Mouse (Mus musculus): Measurements from ENCODE around the gene Wnk2. TPM values are rescaled to one million over a fixed set of nuclear protein-coding genes. Genes with fewer than 3 reads are reported as not detected.

The Wnk2 gene
- polyA plus RNA-seq, 1 experiment from 2014 or later = 5.1 TPM

GRCm38 (mm10) chr13:49183161-49183560, 35.3 kb upstream of the Wnk2 start:
- Histone ChIP-seq H3K9ac (ENCODE audit: low read length) (no peak overlapping the region), H3K27ac (ENCODE audit: low read depth) (peak overlapping the region; percentile 27; the same call in 1 of the 2 replicates), H3K4me3 (ENCODE audit: low read depth, low read length) (no peak overlapping the region), H3K9me3 (ENCODE audit: control insufficient read depth, low read length) (0 out of 2 replicates have a peak, but pooled peaks cover 3% of the 10 kb centered on the region), H3K27me3 (replicated peaks; ENCODE audit: control insufficient read depth, insufficient read depth, low read length) (no peaks in the 10 kb centered on the region), H3K4me2 (ENCODE audit: low read length) (no peak overlapping the region), H3K36me3 (ENCODE audit: control insufficient read depth, insufficient read depth, low read length) (no peaks in the 10 kb centered on the region), H3K4me1 (replicated peaks; ENCODE audit: control insufficient read depth, insufficient read depth, low read length) (peaks cover 11% of the 10 kb centered on the region)
- ATAC-seq (replicated peaks; ENCODE audit: low FRiP score, low TSS enrichment, low read depth) (no peak), DNase-seq (ENCODE audit: low spot score) (no peak)
- WGBS = 45% methylated on average over 5 of the region's 5 CpGs

GRCm38 (mm10) chr13:49181411-49181984, 33.7 kb upstream of the Wnk2 start:
- Histone ChIP-seq H3K4me3 (ENCODE audit: low read depth, low read length) (no peak overlapping the region), H3K4me2 (ENCODE audit: low read length) (no peak overlapping the region), H3K27me3 (replicated peaks; ENCODE audit: control insufficient read depth, insufficient read depth, low read length) (no peaks in the 10 kb centered on the region), H3K4me1 (replicated peaks; ENCODE audit: control insufficient read depth, insufficient read depth, low read length) (peaks cover 3% of the 10 kb centered on the region; the same call in 1 of the 2 replicates), H3K27ac (ENCODE audit: low read depth) (no peak overlapping the region), H3K9ac (ENCODE audit: low read length) (no peak overlapping the region), H3K36me3 (ENCODE audit: control insufficient read depth, insufficient read depth, low read length) (no peaks in the 10 kb centered on the region), H3K9me3 (ENCODE audit: control insufficient read depth, low read length) (0 out of 2 replicates have a peak, but pooled peaks cover 3% of the 10 kb centered on the region)
- no peak for ATAC-seq (replicated peaks; ENCODE audit: low FRiP score, low TSS enrichment, low read depth)
- 80% methylated on average over 3 of the region's 3 CpGs for whole genome bisulfite sequencing
- no peak for DNase-seq (ENCODE audit: low spot score)

GRCm38 (mm10) chr13:49180691-49181090, 32.9 kb upstream of the Wnk2 start:
- no peaks in the 10 kb centered on the region for H3K36me3 ChIP-seq (ENCODE audit: control insufficient read depth, insufficient read depth, low read length)

GRCm38 (mm10) chr13:49180274-49180673, 32.5 kb upstream of the Wnk2 start:
- no peak overlapping the region for H3K4me3 ChIP-seq (ENCODE audit: low read depth, low read length)
- WGBS = 84% methylated on average over 5 of the region's 5 CpGs

More at GRCm38 (mm10) chr13:49180691-49181090, 32.9 kb upstream of the Wnk2 start:
- H3K27ac ChIP-seq (ENCODE audit: low read depth) = no peak overlapping the region
- ATAC-seq (replicated peaks; ENCODE audit: low FRiP score, low TSS enrichment, low read depth) = no peak
- DNase-seq (ENCODE audit: low spot score) = no peak
- WGBS = 55% methylated on average over 1 of the region's 1 CpGs
- H3K9ac ChIP-seq (ENCODE audit: low read length) = no peak overlapping the region
- no peak overlapping the region for H3K4me2 ChIP-seq (ENCODE audit: low read length)
- H3K9me3 ChIP-seq (ENCODE audit: control insufficient read depth, low read length) = 0 out of 2 replicates have a peak, but pooled peaks cover 3% of the 10 kb centered on the region
- H3K27me3 ChIP-seq (replicated peaks; ENCODE audit: control insufficient read depth, insufficient read depth, low read length) = no peaks in the 10 kb centered on the region
- H3K4me3 ChIP-seq (ENCODE audit: low read depth, low read length) = no peak overlapping the region
- peaks cover 3% of the 10 kb centered on the region; the same call in 1 of the 2 replicates for H3K4me1 ChIP-seq (replicated peaks; ENCODE audit: control insufficient read depth, insufficient read depth, low read length)

GRCm38 (mm10) chr13:49178839-49179585, 31.2 kb upstream of the Wnk2 start:
- 68% methylated on average over 19 of the region's 19 CpGs for WGBS
- H3K4me2 ChIP-seq (ENCODE audit: low read length) = no peak overlapping the region
- H3K9me3 ChIP-seq (ENCODE audit: control insufficient read depth, low read length) = no peaks in the 10 kb centered on the region
- DNase-seq (ENCODE audit: low spot score) = no peak
- no peak for ATAC-seq (replicated peaks; ENCODE audit: low FRiP score, low TSS enrichment, low read depth)
- no peaks in the 10 kb centered on the region for H3K36me3 ChIP-seq (ENCODE audit: control insufficient read depth, insufficient read depth, low read length)
- no peaks in the 10 kb centered on the region for H3K27me3 ChIP-seq (replicated peaks; ENCODE audit: control insufficient read depth, insufficient read depth, low read length)
- no peak overlapping the region for H3K27ac ChIP-seq (ENCODE audit: low read depth)
- peaks cover 3% of the 10 kb centered on the region; the same call in 1 of the 2 replicates for H3K4me1 ChIP-seq (replicated peaks; ENCODE audit: control insufficient read depth, insufficient read depth, low read length)
- H3K9ac ChIP-seq (ENCODE audit: low read length) = no peak overlapping the region
- no peak overlapping the region for H3K4me3 ChIP-seq (ENCODE audit: low read depth, low read length)

More at GRCm38 (mm10) chr13:49180274-49180673, 32.5 kb upstream of the Wnk2 start:
- Histone ChIP-seq H3K27me3 (replicated peaks; ENCODE audit: control insufficient read depth, insufficient read depth, low read length) (no peaks in the 10 kb centered on the region), H3K4me2 (ENCODE audit: low read length) (no peak overlapping the region), H3K9ac (ENCODE audit: low read length) (no peak overlapping the region), H3K9me3 (ENCODE audit: control insufficient read depth, low read length) (0 out of 2 replicates have a peak, but pooled peaks cover 3% of the 10 kb centered on the region), H3K36me3 (ENCODE audit: control insufficient read depth, insufficient read depth, low read length) (no peaks in the 10 kb centered on the region), H3K27ac (ENCODE audit: low read depth) (no peak overlapping the region), H3K4me1 (replicated peaks; ENCODE audit: control insufficient read depth, insufficient read depth, low read length) (peaks cover 3% of the 10 kb centered on the region; the same call in 1 of the 2 replicates)
- DNase-seq (ENCODE audit: low spot score) (no peak), ATAC-seq (replicated peaks; ENCODE audit: low FRiP score, low TSS enrichment, low read depth) (no peak)

GRCm38 (mm10) chr13:49175509-49175908, 27.7 kb upstream of the Wnk2 start:
- ATAC-seq (replicated peaks; ENCODE audit: low FRiP score, low TSS enrichment, low read depth) (no peak), DNase-seq (ENCODE audit: low spot score) (no peak)
- WGBS = 79% methylated on average over 10 of the region's 10 CpGs
- Histone ChIP-seq H3K4me2 (ENCODE audit: low read length) (no peak overlapping the region), H3K4me1 (replicated peaks; ENCODE audit: control insufficient read depth, insufficient read depth, low read length) (no peaks in the 10 kb centered on the region), H3K9me3 (ENCODE audit: control insufficient read depth, low read length) (no peaks in the 10 kb centered on the region), H3K36me3 (ENCODE audit: control insufficient read depth, insufficient read depth, low read length) (no peaks in the 10 kb centered on the region), H3K9ac (ENCODE audit: low read length) (no peak overlapping the region), H3K27ac (ENCODE audit: low read depth) (no peak overlapping the region), H3K4me3 (ENCODE audit: low read depth, low read length) (no peak overlapping the region), H3K27me3 (replicated peaks; ENCODE audit: control insufficient read depth, insufficient read depth, low read length) (no peaks in the 10 kb centered on the region)

- no peak overlapping the region for H3K4me3 ChIP-seq (ENCODE audit: low read depth, low read length)
These were observed 25.3 kb upstream of the Wnk2 start for GRCm38 (mm10) chr13:49172971-49173596.

GRCm38 (mm10) chr13:49172335-49172734, 24.5 kb upstream of the Wnk2 start:
- Histone ChIP-seq H3K9ac (ENCODE audit: low read length) (no peak overlapping the region), H3K36me3 (ENCODE audit: control insufficient read depth, insufficient read depth, low read length) (no peaks in the 10 kb centered on the region), H3K27ac (ENCODE audit: low read depth) (no peak overlapping the region), H3K4me2 (ENCODE audit: low read length) (no peak overlapping the region), H3K27me3 (replicated peaks; ENCODE audit: control insufficient read depth, insufficient read depth, low read length) (no peaks in the 10 kb centered on the region), H3K9me3 (ENCODE audit: control insufficient read depth, low read length) (no peaks in the 10 kb centered on the region), H3K4me3 (ENCODE audit: low read depth, low read length) (no peak overlapping the region), H3K4me1 (replicated peaks; ENCODE audit: control insufficient read depth, insufficient read depth, low read length) (no peaks in the 10 kb centered on the region)
- ATAC-seq (replicated peaks; ENCODE audit: low FRiP score, low TSS enrichment, low read depth) (no peak), DNase-seq (ENCODE audit: low spot score) (no peak)
- WGBS = 92% methylated on average over 7 of the region's 7 CpGs

More at GRCm38 (mm10) chr13:49172971-49173596, 25.3 kb upstream of the Wnk2 start:
- Histone ChIP-seq H3K4me1 (replicated peaks; ENCODE audit: control insufficient read depth, insufficient read depth, low read length) (no peaks in the 10 kb centered on the region), H3K27ac (ENCODE audit: low read depth) (no peak overlapping the region), H3K36me3 (ENCODE audit: control insufficient read depth, insufficient read depth, low read length) (no peaks in the 10 kb centered on the region), H3K4me2 (ENCODE audit: low read length) (no peak overlapping the region), H3K9me3 (ENCODE audit: control insufficient read depth, low read length) (no peaks in the 10 kb centered on the region), H3K9ac (ENCODE audit: low read length) (no peak overlapping the region), H3K27me3 (replicated peaks; ENCODE audit: control insufficient read depth, insufficient read depth, low read length) (no peaks in the 10 kb centered on the region)
- DNase-seq (ENCODE audit: low spot score) (peak; percentile 99), ATAC-seq (replicated peaks; ENCODE audit: low FRiP score, low TSS enrichment, low read depth) (peak; percentile 62)
- WGBS = 7% methylated on average over 12 of the region's 12 CpGs
